ENCODE assay signal across 9 mouse cellular contexts in the genomic region with DNA sequence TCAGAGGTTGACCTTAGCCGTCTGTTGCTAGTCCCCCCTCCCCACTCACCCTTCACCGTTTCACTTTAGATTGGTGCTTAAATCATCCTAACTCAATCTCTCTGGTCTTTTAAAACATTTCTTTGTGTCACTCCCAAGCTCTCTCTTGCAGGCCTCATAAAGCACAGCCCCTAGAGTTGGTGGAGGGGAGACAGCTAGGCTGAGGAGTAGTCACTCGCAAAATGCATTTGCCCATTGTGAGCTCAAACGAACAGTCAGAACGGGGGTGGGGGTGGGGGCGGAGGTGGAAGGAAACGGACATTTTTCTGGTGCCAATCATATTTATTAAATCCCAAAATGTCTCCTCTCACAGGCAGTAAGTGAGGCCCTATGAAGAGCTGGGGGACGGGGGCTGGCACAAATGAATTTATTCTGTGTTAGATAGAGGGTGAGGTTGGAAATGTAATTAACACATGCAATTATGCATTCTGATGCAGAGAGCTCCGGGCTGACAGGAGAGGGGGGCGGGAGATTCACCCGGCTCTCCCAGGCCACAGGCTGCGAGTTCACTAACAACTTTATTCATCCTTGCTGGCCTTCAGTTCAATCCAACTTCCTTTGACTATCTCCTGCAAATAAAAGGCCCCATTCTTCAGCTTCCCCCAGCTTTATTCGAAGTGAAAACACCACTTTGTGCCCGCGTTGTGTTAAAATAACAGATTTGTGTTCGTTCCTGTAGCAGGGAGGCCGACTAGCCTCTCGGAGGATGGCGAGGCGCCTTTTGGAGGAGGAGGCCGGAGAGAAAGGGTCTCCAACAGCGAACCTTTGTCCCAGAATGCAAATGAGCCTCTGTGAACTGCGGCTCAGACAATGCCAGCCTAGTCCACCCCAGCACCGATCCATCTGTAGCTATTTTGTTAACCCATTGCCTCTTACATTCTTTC.
DNase-seq lines count a peak whose midpoint lies in the region; ATAC-seq and TF ChIP-seq lines count a peak whose summit lies in the region.
"Had no signal": no experiment of that assay in that cellular context is flagged by ENCODE, and none has a peak within 500 bp of the region (broad histone marks: within the 10 kb centered on the region; RNA-seq: fewer than 3 reads in every experiment).

No protein-coding gene starts in this region.

- WGBS in limb, embryonic 10.5 days = 8% methylated on average over 24 of the region's 24 CpGs
- 43% methylated on average over 24 of the region's 24 CpGs for WGBS in liver, postnatal 0 days (ENCODE audit: insufficient replicate concordance)

- no peak for TF ChIP-seq CTCF in liver, postnatal 0 days (IDR thresholded peaks at IDR 0.05; ENCODE audit: low read depth)

- H3K4me1 ChIP-seq in limb, embryonic 10.5 days = peaks cover 42% of the 10 kb centered on the region
- 0 out of 2 replicates have a peak, but pooled peaks cover 2% of the 10 kb centered on the region for H3K4me1 ChIP-seq in liver, postnatal 0 days (ENCODE audit: insufficient read depth)

- H3K9ac ChIP-seq in liver, postnatal 0 days (replicated peaks) = no peak overlapping the region
- H3K9ac ChIP-seq: lung, embryonic 15.5 days had no signal

- H3K36me3 ChIP-seq in limb, embryonic 10.5 days = no peaks in the 10 kb centered on the region
- H3K36me3 ChIP-seq in liver, postnatal 0 days (replicated peaks; ENCODE audit: insufficient read depth, low read length) = no peaks in the 10 kb centered on the region
- H3K36me3 ChIP-seq: lung, embryonic 15.5 days had no signal

- no peaks in the 10 kb centered on the region for H3K9me3 ChIP-seq in limb, embryonic 10.5 days (replicated peaks)
- H3K9me3 ChIP-seq in liver, postnatal 0 days (ENCODE audit: low read length) = no peaks in the 10 kb centered on the region
- H3K9me3 ChIP-seq: lung, embryonic 15.5 days had no signal

- H3K27ac ChIP-seq in limb, embryonic 10.5 days = peak overlapping the region; percentile 58; the same call in 1 of the 2 replicates
- no peak overlapping the region for H3K27ac ChIP-seq in liver, postnatal 0 days (ENCODE audit: low read depth)
- H3K27ac ChIP-seq: lung, embryonic 15.5 days had no signal

- H3K4me3 ChIP-seq in limb, embryonic 10.5 days = no peak overlapping the region
- no peak overlapping the region for H3K4me3 ChIP-seq in liver, postnatal 0 days (ENCODE audit: low read depth, low read length)
- H3K4me3 ChIP-seq: lung, embryonic 15.5 days had no signal

- no peak for ATAC-seq in liver, postnatal 0 days

- no peak overlapping the region for H3K4me2 ChIP-seq in liver, postnatal 0 days (ENCODE audit: low read depth, low read length)
- H3K4me2 ChIP-seq: lung, embryonic 15.5 days had no signal

- peaks cover 80% of the 10 kb centered on the region for H3K27me3 ChIP-seq in limb, embryonic 10.5 days (ENCODE audit: low read depth, poor library complexity, severe bottlenecking)
- H3K27me3 ChIP-seq in liver, postnatal 0 days (ENCODE audit: insufficient read depth, low read length) = 0 out of 2 replicates have a peak, but pooled peaks cover 3% of the 10 kb centered on the region

- DNase-seq in right cerebral cortex, adult 18-20 months = peak; percentile 43
- DNase-seq in right cerebral cortex, postnatal 25 days = no peak
- DNase-seq in frontal cortex, postnatal 25 days (ENCODE audit: low spot score in 2 of 2) = peak; percentile 7 to 9
- DNase-seq in limb, embryonic 10.5 days (ENCODE audit: low spot score) = no peak
- peak; percentile 8 for DNase-seq in yolk sac, embryonic 10.5 days (ENCODE audit: low spot score)
- DNase-seq in liver, postnatal 0 days = no peak
- no peak for DNase-seq in urinary bladder, postnatal 25 days (ENCODE audit: low spot score)
- no peak for DNase-seq in ovary, postnatal 36 days (ENCODE audit: low spot score)

- TF ChIP-seq EP300 in liver, postnatal 0 days (IDR thresholded peaks at IDR 0.05; ENCODE audit: low read depth) = no peak

Comparison
In these comparisons a context has a peak if more than half of its experiments do, and no peak if none do; other contexts are left out.
1. DNase-seq: peak in right cerebral cortex, adult 18-20 months (single experiment), frontal cortex, postnatal 25 days (2 of 2) and yolk sac, embryonic 10.5 days (single experiment); none in right cerebral cortex, postnatal 25 days (single experiment), limb, embryonic 10.5 days (single experiment), liver, postnatal 0 days (single experiment), urinary bladder, postnatal 25 days (single experiment) and ovary, postnatal 36 days (single experiment).